Mouse (Mus musculus): ENCODE data around the gene Jazf1.
A peak's percentile ranks its signal among the peaks of the same experiment; 100 is the strongest.

Jazf1 gene

GRCm38 (mm10) chr6:52851019-52851418, 217.4 kb downstream of the Jazf1 start:
- DNase-seq (ENCODE audit: low spot score): no peak

- no peak for DNase-seq (ENCODE audit: low spot score)
Observed at GRCm38 (mm10) chr6:52848199-52848598, 220.2 kb downstream of the Jazf1 start.

DNA sequence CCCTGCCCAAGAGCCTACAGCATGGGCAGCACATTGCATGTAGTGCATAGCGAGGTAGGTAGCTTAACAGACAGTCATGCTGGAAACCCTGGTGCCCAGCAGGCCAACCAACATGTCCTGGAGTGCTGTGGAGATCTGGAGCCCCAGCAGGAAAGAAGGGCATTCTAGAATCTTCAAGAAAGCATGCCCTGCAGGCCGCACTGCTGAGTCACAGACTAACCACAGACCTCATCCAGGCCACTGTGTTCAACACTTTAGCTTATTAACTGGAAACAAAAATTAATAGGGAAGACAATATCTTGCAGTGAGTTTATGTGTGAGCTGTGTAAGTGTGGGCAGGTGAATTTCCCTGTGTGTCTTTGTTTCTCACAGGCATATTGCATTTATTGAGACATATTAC, 222.1 kb downstream of the Jazf1 start:
- DNase-seq (ENCODE audit: low spot score): no peak

GRCm38 (mm10) chr6:52844741-52845140, 223.7 kb downstream of the Jazf1 start:
- DNase-seq (ENCODE audit: low spot score): no peak

- peak; percentile 54 for DNase-seq (ENCODE audit: low spot score)
Observed at GRCm38 (mm10) chr6:52843027-52843426, 225.4 kb downstream of the Jazf1 start.

GRCm38 (mm10) chr6:52842598-52842997, 225.8 kb downstream of the Jazf1 start:
- DNase-seq (ENCODE audit: low spot score): no peak

- DNase-seq (ENCODE audit: low spot score): no peak
Observed at GRCm38 (mm10) chr6:52841611-52842010, 226.8 kb downstream of the Jazf1 start.

- peak; percentile 55 for DNase-seq (ENCODE audit: low spot score)
Observed at GRCm38 (mm10) chr6:52840589-52841044, 227.8 kb downstream of the Jazf1 start.

- DNase-seq (ENCODE audit: low spot score): peak; percentile 90
Observed at GRCm38 (mm10) chr6:52838691-52839090, 229.7 kb downstream of the Jazf1 start.

- DNase-seq (ENCODE audit: low spot score): peak; percentile 23
Observed at GRCm38 (mm10) chr6:52837792-52838191, 230.6 kb downstream of the Jazf1 start.

DNA sequence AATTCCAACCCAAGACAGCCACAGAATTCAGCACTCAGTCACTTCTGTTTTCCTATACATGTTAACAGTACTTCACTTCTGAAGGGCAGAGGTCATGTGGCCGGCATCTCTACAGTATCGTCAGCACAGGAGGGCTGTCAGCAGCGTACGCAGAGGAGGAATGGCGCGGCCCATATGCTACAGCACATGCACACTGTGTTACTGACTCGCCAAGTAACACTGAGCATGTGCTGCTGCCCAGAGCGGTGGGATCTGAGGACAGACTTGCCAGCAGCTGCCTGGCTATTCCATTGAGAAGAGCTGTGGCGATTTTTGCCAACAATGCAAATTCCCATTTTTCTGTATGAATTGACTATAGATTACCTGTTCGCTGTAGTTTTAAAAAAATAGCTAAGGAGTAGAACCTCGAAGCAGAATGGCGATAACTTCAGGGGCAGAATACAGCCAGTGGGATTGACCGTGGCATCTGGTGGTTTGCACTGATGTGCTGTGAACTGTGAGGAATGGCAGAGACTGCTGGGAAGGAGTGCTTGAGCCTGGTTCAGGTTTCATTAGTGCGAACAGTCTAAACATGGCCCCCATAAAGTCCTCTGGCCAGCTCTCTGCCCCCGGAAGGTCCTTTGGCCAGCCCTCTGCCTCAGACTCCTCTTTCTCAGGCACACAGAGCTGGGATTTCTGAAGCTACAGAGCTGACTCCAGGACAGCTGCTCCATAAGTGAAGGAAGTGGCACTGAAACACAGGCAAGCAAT, 232.1 kb downstream of the Jazf1 start:
- DNase-seq (ENCODE audit: low spot score): peak; percentile 45

- no peak for DNase-seq (ENCODE audit: low spot score)
Observed at GRCm38 (mm10) chr6:52827752-52828277, 240.6 kb downstream of the Jazf1 start.

DNA sequence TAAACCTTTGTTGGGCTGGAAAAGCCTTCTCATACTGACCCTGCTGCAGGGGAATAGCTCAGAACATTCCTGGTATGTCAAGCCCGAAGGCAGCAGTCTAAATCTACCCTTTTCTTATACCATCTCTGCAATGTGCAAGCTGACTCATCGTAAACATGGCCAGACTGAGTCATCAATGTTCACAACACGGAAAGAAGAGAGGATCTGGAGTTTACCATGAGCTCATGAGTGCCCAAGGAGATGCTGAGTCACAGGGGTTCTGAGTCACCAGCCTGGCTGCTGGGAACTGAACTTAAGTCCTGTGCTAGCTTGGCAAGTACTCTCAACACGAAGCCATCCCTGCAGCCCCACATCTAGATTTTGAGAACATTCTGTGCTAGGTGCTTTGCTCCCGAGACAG, 242.9 kb downstream of the Jazf1 start:
- DNase-seq (ENCODE audit: low spot score): no peak

- DNase-seq (ENCODE audit: low spot score): no peak
Observed at GRCm38 (mm10) chr6:52824977-52825482, 243.4 kb downstream of the Jazf1 start.

GRCm38 (mm10) chr6:52823064-52823463, 245.4 kb downstream of the Jazf1 start:
- DNase-seq (ENCODE audit: low spot score): peak; percentile 24

GRCm38 (mm10) chr6:52822625-52823024, 245.8 kb downstream of the Jazf1 start:
- no peak for DNase-seq (ENCODE audit: low spot score)

DNA sequence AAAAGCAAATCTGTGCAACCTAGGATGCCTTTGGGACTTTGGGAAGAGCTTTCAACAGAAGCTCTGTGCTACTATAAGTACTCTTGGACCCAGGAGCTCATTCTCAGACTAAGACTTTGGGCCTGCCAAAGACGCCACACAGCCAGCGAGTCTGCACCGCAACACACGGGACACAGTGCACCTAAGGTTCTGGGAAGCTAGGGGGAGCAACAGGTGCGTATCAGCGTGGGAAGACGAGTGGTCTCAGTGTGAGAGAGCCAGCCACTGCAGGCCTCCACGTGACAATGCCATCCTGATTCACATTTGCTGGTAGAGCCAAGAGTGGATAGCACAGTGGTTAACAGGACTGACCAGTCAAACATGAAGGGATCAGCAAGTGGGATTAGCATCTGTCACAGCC, 249.1 kb downstream of the Jazf1 start:
- DNase-seq (ENCODE audit: low spot score): no peak

GRCm38 (mm10) chr6:52818041-52818440, 250.4 kb downstream of the Jazf1 start:
- DNase-seq (ENCODE audit: low spot score): no peak

DNA sequence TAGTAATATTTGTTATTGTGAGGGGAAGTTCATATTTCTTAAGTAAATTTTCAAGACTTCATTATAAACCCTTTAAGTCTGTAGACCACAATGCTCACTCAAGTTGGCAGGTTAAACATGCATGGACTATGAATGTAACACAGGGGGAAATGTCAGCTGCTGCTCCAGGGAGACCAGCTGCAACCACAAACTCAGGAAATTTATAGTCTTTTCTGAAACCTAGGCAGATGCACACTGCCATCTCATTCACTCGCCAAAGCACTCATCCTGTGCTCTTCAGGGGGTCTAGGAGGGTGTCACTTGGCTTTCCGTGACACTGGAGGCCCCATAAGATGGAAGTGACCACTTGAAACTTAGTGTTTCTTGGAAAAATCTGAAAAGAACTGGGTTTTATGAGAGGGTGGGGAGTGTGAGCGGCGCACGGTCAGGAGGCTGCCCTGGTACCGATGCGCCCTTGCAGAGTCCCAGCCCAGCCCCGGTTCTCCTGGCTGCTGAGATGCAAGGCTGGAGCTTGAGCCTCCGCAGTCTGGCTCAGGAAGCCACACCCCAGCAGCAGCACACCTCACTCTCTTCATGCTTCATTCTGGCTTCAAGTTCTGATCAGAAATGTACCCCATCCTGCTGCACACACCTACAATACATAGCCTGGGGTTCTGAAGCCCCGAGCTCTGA, 251.1 kb downstream of the Jazf1 start:
- no peak for DNase-seq (ENCODE audit: low spot score)

DNA sequence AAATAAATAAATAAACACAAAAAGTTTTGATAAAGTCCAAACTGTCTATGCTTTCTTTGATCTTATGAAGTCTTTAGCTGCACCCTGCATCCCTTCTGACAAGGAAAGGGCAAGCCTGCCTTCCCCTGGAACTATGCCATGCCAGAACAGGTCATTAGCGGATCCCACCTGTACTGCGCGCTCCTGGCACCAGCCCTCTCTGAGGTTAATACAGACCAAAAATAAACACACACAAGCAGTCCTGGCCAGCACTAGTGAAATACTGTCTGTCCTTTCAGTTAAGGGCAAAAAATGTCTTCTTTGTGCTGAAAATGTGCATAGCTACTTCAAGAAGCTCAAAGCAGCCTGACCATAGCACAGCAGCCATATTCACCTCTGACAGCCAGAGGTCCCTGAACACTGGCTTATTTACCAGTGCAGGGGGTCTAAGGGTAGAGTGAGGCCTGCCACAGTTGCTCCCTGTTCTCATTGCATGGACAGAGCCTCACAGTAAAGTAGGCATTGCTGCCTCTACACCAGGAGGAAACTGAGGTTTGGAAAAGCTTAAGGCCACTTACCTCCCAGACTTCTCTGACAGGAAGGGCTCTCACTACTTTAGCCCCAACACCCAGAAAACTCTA, 263.1 kb downstream of the Jazf1 start:
- no peak for DNase-seq (ENCODE audit: low spot score)

DNA sequence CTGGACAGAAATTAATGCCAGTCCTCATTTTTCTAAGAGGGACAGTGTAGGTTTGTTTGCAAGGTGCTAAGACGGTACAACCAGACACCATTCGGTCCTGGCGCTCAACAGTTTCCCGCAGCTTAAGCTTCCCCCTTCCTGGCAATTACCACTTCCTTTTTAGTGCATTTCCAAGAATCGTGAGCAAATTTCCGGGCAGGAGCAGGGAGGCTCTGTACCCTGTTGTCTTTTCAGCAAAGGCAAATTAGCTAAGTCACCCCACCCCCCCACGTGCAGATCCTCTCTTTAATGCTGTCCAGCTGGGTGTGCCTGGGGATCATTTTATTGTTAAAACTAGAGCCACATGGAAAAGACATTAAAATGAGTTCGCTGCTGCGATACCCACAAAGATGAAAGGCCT, 266.2 kb downstream of the Jazf1 start:
- no peak for DNase-seq (ENCODE audit: low spot score)

DNA sequence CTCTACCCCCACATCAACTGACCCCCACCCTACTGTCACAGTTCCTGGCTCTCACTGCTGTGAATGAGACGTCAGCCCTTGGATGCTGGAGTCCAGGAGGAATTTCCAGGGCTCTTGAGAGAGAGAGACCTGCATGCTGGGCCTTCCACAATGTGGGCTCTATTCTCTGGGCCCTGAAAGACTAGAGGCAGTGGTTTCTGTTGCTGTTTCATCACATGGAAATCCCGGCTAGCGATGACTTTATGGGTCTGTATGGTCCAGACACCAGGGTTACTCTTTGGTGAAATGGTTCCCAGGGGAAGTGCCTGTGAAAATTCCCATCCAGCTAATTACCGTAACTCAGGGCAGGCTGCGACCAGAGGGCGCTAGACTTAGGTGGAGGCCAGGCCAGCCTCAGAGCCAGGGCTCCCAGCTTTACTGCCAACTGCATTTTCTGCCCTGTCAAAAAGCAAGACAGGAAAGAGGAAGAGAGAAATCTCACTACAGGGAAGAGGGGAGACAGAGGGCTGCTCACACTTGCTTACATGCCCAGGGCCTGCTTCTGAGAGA, 271.1 kb downstream of the Jazf1 start:
- DNase-seq (ENCODE audit: low spot score): peak; percentile 48
